Mouse (Mus musculus) T-helper 1 cell (primary cell): Measurements from ENCODE around the gene Cntrob.

Source experiments
- in situ Hi-C: fragments of 300-600 bp; cut with MboI, MseI; formaldehyde crosslinking; loops from one replicate; pipeline ENCODE4 v1.15.1; 2025; ENCODE audit warnings: high pct_unique_total_duplicates

Cntrob gene

GRCm38 (mm10) chr11:69250106-69250505 lies 73.5 kb downstream of the Cntrob start:
- in situ Hi-C loops: no loop called here
